Mouse (Mus musculus) heart, embryonic 13.5 days (tissue): ENCODE measurements around the gene B9d1. TPM values are rescaled to one million over a fixed set of nuclear protein-coding genes. Genes with fewer than 3 reads are reported as not detected.

Experiments
- ATAC-seq: fragments of 200-750 bp; cut with Nextera tagmentation; 2 replicates; pipeline ENCODE4 v1.8.0; 2017; ENCODE audit warnings: moderate TSS enrichment; ENCODE audit not compliant: insufficient number of reproducible peaks, low FRiP score, low TSS enrichment; ENCODE audit errors: extremely low read depth
- H3K27ac ChIP-seq: fragments of 300-500 bp; sonication (generic); replicated peaks from 2 replicates; pipeline ENCODE4 v1.5.1; 2015; ENCODE audit warnings: moderate library complexity, mild to moderate bottlenecking, inconsistent platforms
- H3K27me3 ChIP-seq: fragments of 300-500 bp; sonication (generic); replicated peaks from 2 replicates; pipeline ENCODE4 v1.6.1; 2015; ENCODE audit warnings: mild to moderate bottlenecking, inconsistent platforms
- H3K36me3 ChIP-seq: fragments of 300-500 bp; sonication (generic); 2 replicates; pipeline ENCODE4 v1.6.1; 2015; ENCODE audit warnings: mild to moderate bottlenecking, inconsistent platforms
- H3K4me1 ChIP-seq: fragments of 300-500 bp; sonication (generic); 2 replicates; pipeline ENCODE4 v1.6.1; 2015; ENCODE audit warnings: inconsistent platforms
- H3K4me2 ChIP-seq: fragments of 300-500 bp; sonication (generic); 2 replicates; pipeline ENCODE4 v1.6.1; 2015; ENCODE audit warnings: inconsistent platforms, mild to moderate bottlenecking, moderate library complexity
- H3K4me3 ChIP-seq: fragments of 300-500 bp; sonication (generic); 2 replicates; pipeline ENCODE4 v1.5.1; 2015; ENCODE audit warnings: moderate library complexity, mild to moderate bottlenecking, inconsistent platforms
- H3K9ac ChIP-seq: fragments of 300-500 bp; sonication (generic); 2 replicates; pipeline ENCODE4 v1.6.1; 2015; ENCODE audit warnings: inconsistent platforms, mild to moderate bottlenecking, moderate library complexity
- H3K9me3 ChIP-seq: fragments of 300-500 bp; sonication (generic); 2 replicates; pipeline ENCODE4 v1.6.1; 2016; ENCODE audit warnings: inconsistent platforms
- WGBS: fragments of 180-500 bp; shearing (Covaris S2); methylation state at CpG from one replicate; pipeline ENCODE4 v1.1.7; 2015; ENCODE audit warnings: mixed read lengths; 5-methylcytosine and 5-hydroxymethylcytosine counted together
- polyA plus RNA-seq: library from polyadenylated mRNA; unstranded; fragments of >200 nt; fragmentation: Nextera tagmentation; extraction: Ambion mirVana; gene quantifications from 2 replicates; pipeline ENCODE4 v1.2.1, GENCODE M21; 2015

Gene B9d1
- polyA plus RNA-seq, result 13.6 and 14.2 TPM in 2 replicates

- Histone ChIP-seq H3K4me3 (peak within 1 kb of the TSS; percentile 72), H3K9me3 (no peaks in the 10 kb centered on the region), H3K36me3 (0 out of 2 replicates have a peak, but pooled peaks cover 5% of the 10 kb centered on the region), H3K4me2 (peak within 1 kb of the TSS; percentile 86), H3K9ac (peak within 1 kb of the TSS; percentile 86), H3K27ac (peak within 1 kb of the TSS; percentile 78), H3K27me3 (0 out of 2 replicates have a peak, but pooled peaks cover 3% of the 10 kb centered on the region), H3K4me1 (peaks cover 13% of the 10 kb centered on the region)
- ATAC-seq, result peak; percentile 76
- under 1% methylated on average over 39 of the region's 39 CpGs for WGBS
Observed at GRCm38 (mm10) chr11:61504713-61505257, at the start of gene B9d1. Gene B9d1 (plus strand): TSS chr11:61505144.

GRCm38 (mm10) chr11:61464071-61464470 lies 40.9 kb upstream of the B9d1 start:
- Histone ChIP-seq H3K9me3 (peaks cover 7% of the 10 kb centered on the region; the same call in 1 of the 2 replicates), H3K9ac (no peak overlapping the region), H3K4me2 (no peak overlapping the region), H3K4me3 (no peak overlapping the region), H3K27me3 (no peaks in the 10 kb centered on the region), H3K36me3 (no peaks in the 10 kb centered on the region), H3K27ac (no peak overlapping the region), H3K4me1 (no peaks in the 10 kb centered on the region)
- WGBS, result 70% methylated on average over 2 of the region's 2 CpGs
- ATAC-seq, result no peak

- Histone ChIP-seq H3K27ac (no peak overlapping the region), H3K9me3 (peaks cover 7% of the 10 kb centered on the region; the same call in 1 of the 2 replicates), H3K36me3 (no peaks in the 10 kb centered on the region), H3K4me2 (no peak overlapping the region), H3K27me3 (no peaks in the 10 kb centered on the region), H3K4me1 (no peaks in the 10 kb centered on the region), H3K4me3 (no peak overlapping the region), H3K9ac (no peak overlapping the region)
- no peak for ATAC-seq
- WGBS, result 55% methylated on average over 4 of the region's 4 CpGs
Observed at GRCm38 (mm10) chr11:61465422-61465821, 39.5 kb upstream of the B9d1 start.

GRCm38 (mm10) chr11:61468534-61468933 lies 36.4 kb upstream of the B9d1 start:
- H3K9ac ChIP-seq, result no peak overlapping the region
- no peaks in the 10 kb centered on the region for H3K36me3 ChIP-seq
- no peaks in the 10 kb centered on the region for H3K4me1 ChIP-seq
- no peak overlapping the region for H3K27ac ChIP-seq
- H3K27me3 ChIP-seq, result no peaks in the 10 kb centered on the region
- H3K4me2 ChIP-seq, result no peak overlapping the region
- no peak for ATAC-seq
- WGBS, result 60% methylated on average over 4 of the region's 4 CpGs
- peaks cover 7% of the 10 kb centered on the region; the same call in 1 of the 2 replicates for H3K9me3 ChIP-seq
- no peak overlapping the region for H3K4me3 ChIP-seq

- ATAC-seq, result no peak
- Histone ChIP-seq H3K9ac (no peak overlapping the region), H3K4me1 (no peaks in the 10 kb centered on the region), H3K9me3 (peaks cover 7% of the 10 kb centered on the region; the same call in 1 of the 2 replicates), H3K36me3 (no peaks in the 10 kb centered on the region), H3K4me2 (no peak overlapping the region), H3K4me3 (no peak overlapping the region), H3K27me3 (no peaks in the 10 kb centered on the region), H3K27ac (no peak overlapping the region)
- 59% methylated on average over 7 of the region's 7 CpGs for WGBS
Observed at GRCm38 (mm10) chr11:61469317-61469917, 35.5 kb upstream of the B9d1 start.

- H3K4me2 ChIP-seq, result no peak overlapping the region
- no peak overlapping the region for H3K9ac ChIP-seq
- H3K4me3 ChIP-seq, result no peak overlapping the region
- no peak for ATAC-seq
- H3K4me1 ChIP-seq, result no peaks in the 10 kb centered on the region
- no peaks in the 10 kb centered on the region for H3K36me3 ChIP-seq
- no peaks in the 10 kb centered on the region for H3K27me3 ChIP-seq
- H3K27ac ChIP-seq, result no peak overlapping the region
- peaks cover 7% of the 10 kb centered on the region; the same call in 1 of the 2 replicates for H3K9me3 ChIP-seq
Observed at GRCm38 (mm10) chr11:61470880-61471279, 34.1 kb upstream of the B9d1 start.

- 65% methylated on average over 4 of the region's 4 CpGs for WGBS
- no peak overlapping the region for H3K27ac ChIP-seq
- no peaks in the 10 kb centered on the region for H3K27me3 ChIP-seq
- ATAC-seq, result no peak
- no peaks in the 10 kb centered on the region for H3K9me3 ChIP-seq
- no peak overlapping the region for H3K4me3 ChIP-seq
- H3K4me1 ChIP-seq, result no peaks in the 10 kb centered on the region
- H3K36me3 ChIP-seq, result no peaks in the 10 kb centered on the region
- H3K4me2 ChIP-seq, result no peak overlapping the region
- no peak overlapping the region for H3K9ac ChIP-seq
Observed at GRCm38 (mm10) chr11:61473630-61474029, 31.3 kb upstream of the B9d1 start.

GRCm38 (mm10) chr11:61476786-61477382 lies 28.1 kb upstream of the B9d1 start:
- 59% methylated on average over 12 of the region's 12 CpGs for WGBS
- ATAC-seq, result no peak

GRCm38 (mm10) chr11:61477566-61478508 lies 27.1 kb upstream of the B9d1 start:
- Histone ChIP-seq H3K9ac (no peak overlapping the region), H3K9me3 (no peaks in the 10 kb centered on the region), H3K27me3 (no peaks in the 10 kb centered on the region), H3K4me2 (no peak overlapping the region), H3K27ac (no peak overlapping the region), H3K4me3 (no peak overlapping the region), H3K36me3 (no peaks in the 10 kb centered on the region), H3K4me1 (0 out of 2 replicates have a peak, but pooled peaks cover 6% of the 10 kb centered on the region)
- no peak for ATAC-seq
- 71% methylated on average over 17 of the region's 17 CpGs for WGBS

More at GRCm38 (mm10) chr11:61476786-61477382, 28.1 kb upstream of the B9d1 start:
- Histone ChIP-seq H3K36me3 (no peaks in the 10 kb centered on the region), H3K4me1 (0 out of 2 replicates have a peak, but pooled peaks cover 6% of the 10 kb centered on the region), H3K27me3 (no peaks in the 10 kb centered on the region), H3K27ac (no peak overlapping the region), H3K9ac (no peak overlapping the region), H3K9me3 (no peaks in the 10 kb centered on the region), H3K4me3 (no peak overlapping the region), H3K4me2 (peak overlapping the region; percentile 4; the same call in 1 of the 2 replicates)

GRCm38 (mm10) chr11:61478788-61479187 lies 26.2 kb upstream of the B9d1 start:
- 81% methylated on average over 4 of the region's 4 CpGs for WGBS
- H3K36me3 ChIP-seq, result no peaks in the 10 kb centered on the region

More at GRCm38 (mm10) chr11:61478788-61479187, 26.2 kb upstream of the B9d1 start:
- no peak for ATAC-seq
- Histone ChIP-seq H3K4me1 (0 out of 2 replicates have a peak, but pooled peaks cover 6% of the 10 kb centered on the region), H3K9me3 (no peaks in the 10 kb centered on the region), H3K4me2 (no peak overlapping the region), H3K9ac (no peak overlapping the region), H3K27me3 (no peaks in the 10 kb centered on the region), H3K27ac (no peak overlapping the region), H3K4me3 (no peak overlapping the region)
